Mouse (Mus musculus) forebrain, embryonic 16.5 days (tissue): ENCODE results near the gene 1700001O22Rik. TPM values are rescaled to one million over a fixed set of nuclear protein-coding genes. Genes with fewer than 3 reads are reported as not detected.

Experiments
- ATAC-seq: fragments of 200-750 bp; cut with Nextera tagmentation; 2 replicates; pipeline ENCODE4 v1.8.0; 2017; ENCODE audit warnings: mild to moderate bottlenecking, moderate library complexity
- H3K27ac ChIP-seq: fragments of 300-500 bp; sonication (generic); 2 replicates; pipeline ENCODE4 v1.5.1; 2014; ENCODE audit warnings: low read length, control low read depth
- H3K27me3 ChIP-seq: fragments of 300-500 bp; sonication (generic); replicated peaks from 2 replicates; pipeline ENCODE4 v1.6.1; 2014; ENCODE audit warnings: low read length; ENCODE audit not compliant: control insufficient read depth, insufficient read depth
- H3K36me3 ChIP-seq: fragments of 300-500 bp; sonication (generic); 2 replicates; pipeline ENCODE4 v1.6.1; 2014; ENCODE audit not compliant: control insufficient read depth, insufficient read depth
- H3K4me1 ChIP-seq: fragments of 300-500 bp; sonication (generic); replicated peaks from 2 replicates; pipeline ENCODE4 v1.6.1; 2014; ENCODE audit warnings: low read length; ENCODE audit not compliant: control insufficient read depth, insufficient read depth
- H3K4me2 ChIP-seq: fragments of 300-500 bp; sonication (generic); 2 replicates; pipeline ENCODE4 v1.6.1; 2014; ENCODE audit warnings: mild to moderate bottlenecking, low read length, control low read depth
- H3K4me3 ChIP-seq: fragments of 300-500 bp; sonication (generic); replicated peaks from 2 replicates; pipeline ENCODE4 v1.5.1; 2014; ENCODE audit warnings: mild to moderate bottlenecking, low read length, control low read depth
- H3K9ac ChIP-seq: fragments of 300-500 bp; sonication (generic); replicated peaks from 2 replicates; pipeline ENCODE4 v1.6.1; 2014; ENCODE audit warnings: low read depth, low read length, control low read depth
- H3K9me3 ChIP-seq: fragments of 300-500 bp; sonication (generic); 2 replicates; pipeline ENCODE4 v1.6.1; 2016; ENCODE audit warnings: low read length; ENCODE audit not compliant: control insufficient read depth
- WGBS: fragments of 180-500 bp; shearing (Covaris S2); extraction: QIAGEN DNeasy Blood & Tissue Kit; methylation state at CpG from one replicate; pipeline ENCODE4 v1.1.7; 2014; 5-methylcytosine and 5-hydroxymethylcytosine counted together
- polyA plus RNA-seq: library from polyadenylated mRNA; unstranded; fragments of >200 nt; fragmentation: Nextera tagmentation; extraction: Ambion mirVana; gene quantifications from 2 replicates; pipeline ENCODE4 v1.2.1, GENCODE M21; 2015

Gene 1700001O22Rik
- polyA plus RNA-seq, 1 experiment from 2014 or later, result 2.1 TPM

GRCm38 (mm10) chr2:30752471-30752870 is 51.0 kb downstream of the 1700001O22Rik start:
- no peaks in the 10 kb centered on the region for H3K27me3 ChIP-seq
- H3K4me2 ChIP-seq, result no peak overlapping the region
- H3K36me3 ChIP-seq, result no peaks in the 10 kb centered on the region
- WGBS, result 97% methylated on average over 5 of the region's 5 CpGs
- H3K9ac ChIP-seq, result no peak overlapping the region
- no peak for ATAC-seq
- no peak overlapping the region for H3K27ac ChIP-seq
- no peak overlapping the region for H3K4me3 ChIP-seq
- 0 out of 2 replicates have a peak, but pooled peaks cover 2% of the 10 kb centered on the region for H3K4me1 ChIP-seq
- peaks cover 8% of the 10 kb centered on the region; the same call in 1 of the 2 replicates for H3K9me3 ChIP-seq

GRCm38 (mm10) chr2:30750025-30750424 is 53.4 kb downstream of the 1700001O22Rik start:
- Histone ChIP-seq H3K4me1 (0 out of 2 replicates have a peak, but pooled peaks cover 2% of the 10 kb centered on the region), H3K36me3 (no peaks in the 10 kb centered on the region), H3K27me3 (no peaks in the 10 kb centered on the region), H3K9me3 (0 out of 2 replicates have a peak, but pooled peaks cover 2% of the 10 kb centered on the region), H3K9ac (no peak overlapping the region), H3K4me3 (no peak overlapping the region), H3K4me2 (no peak overlapping the region), H3K27ac (0 out of 2 replicates have a peak overlapping the region, but pooled peaks have one; percentile 4)
- 49% methylated on average over 5 of the region's 5 CpGs for WGBS
- ATAC-seq, result no peak

- H3K36me3 ChIP-seq, result no peaks in the 10 kb centered on the region
- H3K9ac ChIP-seq, result no peak overlapping the region
- peaks cover 18% of the 10 kb centered on the region for H3K4me1 ChIP-seq
- H3K27me3 ChIP-seq, result no peaks in the 10 kb centered on the region
- 0 out of 2 replicates have a peak, but pooled peaks cover 2% of the 10 kb centered on the region for H3K9me3 ChIP-seq
- no peak overlapping the region for H3K4me3 ChIP-seq
- H3K27ac ChIP-seq, result no peak overlapping the region
- ATAC-seq, result no peak
- WGBS, result 83% methylated on average over 4 of the region's 4 CpGs
- H3K4me2 ChIP-seq, result no peak overlapping the region
These were observed 55.8 kb downstream of the 1700001O22Rik start for GRCm38 (mm10) chr2:30747602-30748162.

Other genes with a start within 250 kb of the 1700001O22Rik start
- 0.89 and 0.93 TPM in 2 replicates for gene Cstad, start 208.6 kb downstream of the 1700001O22Rik start, polyA plus RNA-seq
- gene Ntmt1, start 4.2 kb upstream of the 1700001O22Rik start, polyA plus RNA-seq, result 120 and 121 TPM in 2 replicates
- gene Asb6, start 26.7 kb upstream of the 1700001O22Rik start, polyA plus RNA-seq, result 41.2 and 47.2 TPM in 2 replicates
- gene Prrx2, start 31.3 kb upstream of the 1700001O22Rik start, polyA plus RNA-seq, result 1.9 and 4.0 TPM in 2 replicates
- gene Ptges, start 126.2 kb upstream of the 1700001O22Rik start, polyA plus RNA-seq, result 3.3 and 4.4 TPM in 2 replicates
- gene Tor1b, start 149.3 kb upstream of the 1700001O22Rik start, polyA plus RNA-seq, result 21.3 and 25.3 TPM in 2 replicates
- 105 and 108 TPM in 2 replicates for gene Tor1a, start 164.3 kb upstream of the 1700001O22Rik start, polyA plus RNA-seq
- 83.9 and 93.5 TPM in 2 replicates for gene BC005624, start 178.5 kb upstream of the 1700001O22Rik start, polyA plus RNA-seq
- gene Usp20, start 178.6 kb upstream of the 1700001O22Rik start, polyA plus RNA-seq, result 37.6 and 48.8 TPM in 2 replicates